Mouse (Mus musculus) R1 (cell line): ENCODE measurements around the gene Wdr18.

Experiments used
- DNase-seq: peaks from one replicate; pipeline ENCODE4 v3.0.0-alpha.2; 2018; ENCODE audit warnings: low read depth, low spot score

The Wdr18 gene

DNA sequence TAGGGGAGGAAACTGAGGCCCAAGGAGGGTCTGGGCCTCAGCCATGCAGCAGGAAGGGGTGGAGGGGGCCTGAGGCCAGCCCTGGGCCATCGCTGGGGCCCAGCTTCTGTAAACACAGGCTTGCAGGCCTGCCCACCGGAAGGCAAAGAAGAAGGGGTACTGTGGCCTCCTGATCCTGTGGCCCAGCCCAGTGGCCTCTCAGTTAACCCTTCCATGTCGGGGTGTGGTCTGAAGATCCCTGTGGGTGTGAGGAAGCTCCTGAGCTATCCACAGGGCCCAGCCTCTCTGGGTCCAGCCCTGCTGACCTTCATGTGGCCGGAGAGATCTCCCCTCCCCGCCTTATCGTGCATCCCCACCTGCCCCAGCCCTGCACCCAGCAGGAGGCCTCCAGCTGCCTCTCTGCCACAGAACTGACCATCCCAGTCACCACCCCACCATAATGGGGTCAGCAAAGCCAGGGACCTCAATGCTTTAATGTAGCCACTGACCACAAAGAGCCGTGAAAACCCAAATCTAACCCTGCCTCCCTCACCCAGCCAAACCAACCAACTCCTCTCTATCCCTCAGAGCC is 13.1 kb upstream of the Wdr18 start:
- DNase-seq: no peak

DNA sequence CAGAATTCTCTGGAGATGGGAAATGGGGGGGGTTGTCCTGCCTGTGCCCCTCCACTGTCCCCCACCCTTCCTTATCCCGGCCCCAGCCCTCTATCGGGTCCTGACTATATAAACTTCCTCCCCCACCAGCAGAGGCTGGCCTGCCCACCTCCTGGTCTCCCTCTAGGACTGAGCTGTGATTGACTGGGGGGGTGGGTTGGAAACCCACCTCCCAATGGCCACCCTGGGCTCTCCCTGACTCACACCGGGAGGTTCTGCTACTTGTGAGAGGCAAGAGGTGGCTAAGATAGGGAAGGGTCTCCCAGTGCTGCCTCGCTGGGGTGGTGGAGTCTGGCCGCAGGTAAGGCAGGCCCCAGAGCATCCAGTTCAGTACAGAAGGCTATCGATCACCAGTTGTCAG is 12.4 kb upstream of the Wdr18 start:
- DNase-seq: no peak

DNA sequence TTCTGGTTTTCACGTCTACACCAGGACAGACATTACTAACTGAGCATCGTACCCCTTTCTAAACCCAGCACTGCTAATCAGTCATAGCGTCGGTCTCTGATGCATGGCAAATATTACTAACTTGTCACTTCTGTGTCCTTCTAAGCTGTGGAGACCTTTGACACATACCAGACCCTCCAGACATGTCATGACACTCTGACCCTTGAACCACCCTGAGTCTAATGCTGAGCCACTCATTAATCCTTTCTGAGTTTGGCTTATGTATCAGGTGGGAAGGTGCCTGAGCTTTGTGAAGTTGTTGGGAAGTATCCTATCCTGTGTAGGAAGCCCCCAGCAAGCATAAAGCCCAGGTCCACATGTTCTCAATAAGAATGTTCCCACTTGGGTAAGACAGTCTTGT is 10.1 kb upstream of the Wdr18 start:
- no peak for DNase-seq

DNA sequence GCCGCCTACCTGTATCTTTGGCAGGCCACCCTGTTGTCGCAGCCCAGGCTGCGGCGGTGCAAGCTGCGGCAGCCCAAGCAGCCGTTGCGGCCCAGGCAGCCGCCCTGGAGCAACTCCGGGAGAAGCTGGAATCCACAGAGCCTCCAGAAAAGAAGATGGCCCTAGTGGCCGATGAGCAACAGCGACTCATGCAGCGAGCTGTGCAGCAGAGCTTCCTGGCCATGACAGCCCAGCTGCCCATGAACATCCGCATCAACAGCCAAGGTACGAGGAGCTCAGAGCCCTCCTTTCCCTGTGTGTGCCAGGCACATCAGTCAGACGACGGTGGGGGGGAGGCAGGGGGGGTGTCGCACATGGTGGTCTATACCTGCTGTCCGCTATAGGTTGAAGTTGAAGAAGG is 9.3 kb upstream of the Wdr18 start:
- DNase-seq: no peak

DNA sequence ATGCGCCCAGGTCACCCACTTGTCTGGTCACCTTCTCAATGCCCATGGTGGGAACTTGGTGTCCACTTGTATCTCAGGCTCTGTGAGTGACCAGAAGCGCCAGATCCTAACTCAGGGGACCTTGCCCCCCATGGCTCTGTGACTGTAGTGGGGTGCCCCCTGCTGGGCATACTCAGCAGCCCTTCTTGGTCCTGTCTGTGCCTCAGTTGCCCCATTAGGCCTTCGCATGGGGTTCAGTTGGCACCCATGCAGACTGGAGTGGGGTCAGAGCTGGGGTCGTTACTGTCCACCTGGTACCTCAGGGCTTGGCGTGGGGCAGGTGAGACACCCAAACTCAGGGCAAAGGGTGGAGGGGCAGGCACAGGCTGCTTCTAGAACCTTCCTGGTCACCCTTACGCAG is 6.0 kb upstream of the Wdr18 start:
- no peak for DNase-seq

DNA sequence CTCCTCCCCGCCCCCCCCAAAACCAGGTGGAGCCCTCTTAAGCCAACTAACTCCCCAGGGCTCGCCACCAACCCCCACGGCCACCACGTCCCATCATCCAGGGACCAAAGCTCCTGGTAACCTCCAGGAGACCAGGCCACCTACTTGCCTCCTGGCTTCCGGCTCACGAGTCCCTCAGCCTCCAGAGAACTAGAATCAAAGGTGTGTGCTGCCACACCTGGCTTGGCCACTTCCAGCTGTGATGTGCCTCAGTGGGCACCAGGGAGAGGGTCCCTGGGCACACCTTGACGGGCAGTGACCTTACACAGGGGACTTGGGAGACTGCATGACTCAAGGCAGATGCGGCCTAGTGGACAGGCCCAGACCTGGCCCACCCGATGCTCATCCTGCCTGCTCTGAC is 4.3 kb upstream of the Wdr18 start:
- no peak for DNase-seq

DNA sequence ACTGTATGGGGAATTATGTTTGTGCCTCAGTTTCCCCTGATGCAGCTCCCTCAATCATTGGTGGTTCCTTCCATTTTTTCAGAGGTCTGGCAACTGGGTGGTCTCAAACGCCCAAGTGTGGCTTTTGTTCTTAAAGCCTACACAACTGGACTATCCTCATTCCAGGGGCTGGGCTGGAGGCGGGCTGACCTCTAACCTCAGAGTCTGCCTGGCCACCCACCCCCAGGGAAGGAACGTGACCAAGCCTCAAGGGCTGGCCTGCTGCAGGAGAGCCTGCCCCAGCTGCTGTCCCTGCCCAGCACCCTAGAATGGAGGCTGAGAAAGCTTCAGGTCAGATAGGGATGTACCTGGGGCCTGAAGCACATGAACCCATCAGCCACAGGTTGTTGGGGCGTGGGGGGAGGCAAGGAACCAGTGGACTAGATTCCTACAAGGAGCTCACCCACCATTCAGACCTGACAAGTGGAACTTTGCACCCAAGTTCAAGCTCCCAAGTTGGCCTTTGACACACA is 3.3 kb upstream of the Wdr18 start:
- DNase-seq: no peak

DNA sequence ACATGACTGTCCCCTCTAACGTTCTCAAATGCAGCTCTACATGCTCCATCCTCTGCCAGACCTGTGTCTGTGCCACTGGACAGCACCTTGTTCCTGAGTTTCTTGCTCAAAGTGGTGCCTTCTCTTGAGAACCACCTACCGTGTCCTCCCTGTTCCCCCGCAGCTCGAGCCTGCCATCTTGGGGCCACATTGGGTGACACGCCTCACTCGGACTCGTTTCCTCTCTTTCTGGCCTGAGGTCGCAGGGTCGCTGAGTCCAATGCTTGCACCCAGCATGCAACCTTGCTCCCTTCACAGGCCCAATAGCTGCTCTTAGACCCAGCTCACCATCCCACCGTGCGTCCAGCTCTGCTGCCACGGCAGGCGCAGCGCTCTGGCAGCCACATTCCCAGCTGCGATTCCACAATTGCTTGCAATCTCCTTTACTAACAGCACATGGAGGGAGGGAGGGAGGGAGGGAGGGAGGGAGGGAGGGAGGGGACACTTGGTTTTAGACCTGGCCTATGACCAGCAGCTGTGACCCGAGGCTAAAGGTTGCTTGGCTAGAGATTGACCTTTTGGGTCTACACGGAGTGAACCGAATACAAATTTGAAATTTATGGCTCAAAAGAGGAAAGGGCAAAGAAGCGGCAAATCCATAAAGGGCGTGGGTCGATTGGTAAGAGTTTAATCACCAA is 1.7 kb upstream of the Wdr18 start:
- peak; percentile 82 for DNase-seq

DNA sequence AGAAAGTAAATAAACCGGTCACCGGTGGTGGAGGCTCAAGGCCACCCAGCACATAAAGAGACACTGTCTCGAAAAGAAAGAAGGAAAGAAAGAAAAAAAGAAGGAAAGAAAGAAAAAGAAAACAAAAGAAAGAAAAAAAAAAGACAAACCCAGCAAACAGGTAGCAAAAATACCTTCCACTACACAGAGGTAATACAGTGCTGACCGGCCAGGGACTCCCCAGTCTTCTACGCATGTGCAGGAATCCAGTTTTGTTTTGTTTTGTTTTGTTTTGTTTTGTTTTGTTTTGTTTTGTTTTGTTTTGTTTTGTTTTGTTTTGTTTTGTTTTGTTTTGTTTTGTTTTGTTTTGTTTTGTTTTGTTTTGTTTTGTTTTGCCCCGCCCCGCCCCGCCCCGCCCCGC is 540 bp upstream of the Wdr18 start:
- DNase-seq: peak; percentile 60

DNA sequence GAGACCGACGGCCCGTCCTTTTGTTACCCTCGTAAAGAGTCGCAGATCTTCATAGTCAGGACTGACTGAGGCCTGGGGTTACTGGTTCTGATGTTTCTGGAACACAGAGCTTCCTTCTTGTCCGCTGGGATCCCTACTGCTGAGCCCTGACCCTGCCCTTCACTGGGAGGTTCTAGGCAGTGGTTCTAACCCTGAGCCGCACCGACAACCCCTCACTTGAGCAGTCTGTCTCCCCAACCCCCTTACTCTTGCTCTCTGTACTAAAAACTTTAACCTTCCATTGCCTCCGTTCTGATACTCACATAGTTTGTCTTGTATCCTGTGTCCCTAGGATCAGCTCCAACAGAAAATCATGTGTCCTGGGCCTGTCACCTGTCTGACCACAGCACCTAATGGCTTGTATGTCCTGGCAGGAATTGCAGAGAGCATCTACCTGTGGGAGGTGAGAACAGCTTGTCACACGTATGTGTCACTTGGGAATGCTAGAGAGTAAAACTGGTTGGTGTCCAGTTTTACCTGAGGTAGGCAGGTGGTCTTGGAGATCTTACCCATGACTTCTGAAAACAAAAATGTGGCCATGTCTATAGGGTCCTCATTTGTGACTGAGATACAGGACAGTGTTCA is 831 bp downstream of the Wdr18 start:
- no peak for DNase-seq

DNA sequence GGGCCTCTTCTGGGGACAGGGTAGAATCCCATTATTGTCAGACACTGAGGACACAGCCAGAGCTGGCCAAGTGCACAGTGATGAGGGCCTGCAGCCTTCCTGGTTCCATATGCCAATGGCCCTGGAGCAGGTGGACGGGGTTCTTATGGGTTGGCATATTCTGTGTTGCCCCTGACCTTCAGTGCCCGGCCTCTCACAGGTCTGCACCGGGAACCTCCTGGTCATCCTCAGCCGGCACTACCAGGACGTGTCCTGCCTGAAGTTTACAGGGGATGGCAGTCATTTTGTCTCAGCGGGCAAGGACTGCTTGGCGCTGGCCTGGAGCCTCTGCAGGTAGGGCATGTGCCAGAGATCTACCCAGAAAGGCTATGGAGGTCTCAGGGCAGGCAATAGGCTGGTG is 4.8 kb downstream of the Wdr18 start:
- DNase-seq: no peak

DNA sequence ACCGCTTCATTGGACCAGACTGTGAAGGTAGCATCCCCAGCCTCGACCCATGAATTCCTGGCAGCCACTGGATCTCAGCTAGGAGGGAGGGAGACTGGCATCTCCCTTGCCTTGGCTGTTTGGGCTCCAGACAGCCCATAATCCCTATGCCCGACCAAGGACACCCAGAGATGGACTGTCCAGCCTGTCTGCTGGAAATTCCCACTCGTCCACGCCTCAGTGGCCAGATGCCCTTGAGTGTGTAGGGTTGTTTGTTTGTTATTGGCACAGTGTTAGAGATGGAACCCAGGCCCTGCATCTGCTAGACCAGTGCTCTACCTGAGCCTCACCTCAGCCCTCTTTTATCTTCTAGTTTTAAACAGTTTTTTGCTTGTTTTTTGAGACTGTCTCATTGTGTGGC is 5.4 kb downstream of the Wdr18 start:
- DNase-seq: no peak

DNA sequence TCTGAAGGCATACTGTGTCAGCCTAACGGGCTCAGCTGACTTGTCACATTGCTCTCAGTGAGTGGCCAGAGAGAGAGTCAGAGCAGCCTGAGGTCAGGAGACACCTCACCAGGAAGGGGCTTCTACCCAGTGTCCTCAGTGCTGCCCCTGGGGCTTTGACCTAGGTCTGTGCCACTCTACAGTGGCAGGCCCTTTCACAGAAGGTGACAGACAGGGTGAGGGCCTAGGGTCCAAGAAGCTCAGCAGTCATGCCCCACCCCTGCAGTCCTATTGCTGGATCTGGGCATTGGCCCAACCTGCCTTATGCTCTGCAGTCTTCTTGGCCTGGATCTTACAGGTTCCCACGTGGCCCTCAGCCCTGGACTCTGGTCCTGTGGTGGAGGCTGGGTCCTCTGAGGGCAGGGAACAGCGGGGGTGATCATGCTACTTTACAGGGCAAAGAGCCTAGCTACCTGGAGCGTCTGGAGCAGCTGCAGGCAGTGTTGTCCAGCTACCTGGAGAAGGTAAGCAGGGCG is 7.0 kb downstream of the Wdr18 start:
- DNase-seq: no peak

DNA sequence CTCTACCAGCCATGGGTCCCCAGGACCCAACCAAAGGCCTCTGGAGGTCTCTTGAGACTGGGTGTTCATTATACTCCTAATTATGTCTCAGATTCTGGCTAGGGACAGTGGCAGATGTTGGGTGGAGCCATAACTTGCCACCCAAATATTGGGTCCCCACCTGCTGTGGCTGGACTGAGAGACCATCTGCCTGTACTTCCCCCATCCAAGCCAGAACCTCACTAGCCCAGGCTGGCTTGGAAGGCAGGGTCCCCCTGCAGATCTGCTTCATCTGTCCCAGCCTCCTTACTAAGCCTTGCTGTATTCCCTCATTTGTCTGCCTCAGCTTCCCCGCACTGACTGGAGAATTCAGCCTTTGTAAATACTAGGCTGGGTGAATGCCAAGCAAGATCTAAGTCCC is 8.2 kb downstream of the Wdr18 start:
- no peak for DNase-seq

DNA sequence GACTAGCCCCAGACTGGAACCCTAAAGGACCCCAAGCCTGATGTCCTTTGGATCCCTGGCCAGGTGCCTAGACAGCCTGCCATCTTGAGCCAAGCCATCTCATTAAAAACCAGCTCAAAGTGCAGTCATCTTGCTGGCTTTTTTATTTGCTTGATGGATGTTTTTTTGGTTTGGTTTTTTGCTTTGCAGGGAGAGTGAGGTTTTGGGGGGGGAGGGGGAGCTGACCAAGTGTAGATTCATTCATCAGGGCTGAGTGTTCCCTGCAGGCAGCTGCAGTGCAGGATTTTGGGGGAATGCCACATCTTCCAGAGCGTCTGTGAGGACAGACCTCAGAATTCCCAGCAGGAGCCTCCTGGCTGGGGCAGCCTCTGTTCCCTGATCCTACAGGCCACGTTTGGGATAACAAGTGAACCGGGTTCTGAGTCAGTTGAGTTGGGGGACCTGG is 9.2 kb downstream of the Wdr18 start:
- DNase-seq: peak; percentile 60

DNA sequence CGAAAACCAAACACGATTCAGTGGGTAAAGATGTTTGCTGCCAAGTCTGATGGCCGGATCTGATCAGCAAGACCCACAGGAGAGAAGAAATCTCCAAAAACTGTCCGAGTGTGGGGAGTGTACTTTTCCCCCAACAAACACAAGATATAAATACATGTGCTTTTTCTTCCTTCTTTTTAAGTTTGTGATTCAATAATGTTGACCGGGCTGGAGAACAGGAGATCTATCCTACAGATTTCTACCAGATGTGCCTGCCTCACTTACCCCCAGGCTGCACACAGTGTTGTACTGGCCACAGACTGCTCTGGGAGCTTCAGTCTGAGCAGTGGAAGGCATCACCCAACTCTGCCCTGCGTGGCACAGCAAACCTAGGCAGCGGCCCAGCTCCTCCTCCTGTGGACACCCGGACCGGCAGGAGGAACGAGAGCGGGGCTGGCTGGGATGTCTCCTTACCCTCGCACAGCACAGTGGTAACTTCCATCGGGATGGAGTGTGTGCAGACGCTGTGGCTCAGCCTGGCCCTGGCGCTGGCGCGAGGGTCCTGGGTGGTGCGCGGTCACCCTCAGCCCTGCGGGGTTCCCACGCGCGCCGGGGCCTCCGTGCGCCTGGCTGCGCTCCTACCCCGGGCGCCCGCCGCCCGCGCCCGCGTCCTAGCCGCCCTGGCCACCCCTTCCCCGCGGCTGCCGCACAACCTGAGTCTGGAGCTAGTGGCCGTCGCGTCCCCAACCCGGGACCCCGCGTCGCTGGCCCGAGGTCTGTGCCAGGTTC is 10.6 kb downstream of the Wdr18 start, which contains the start of gene Grin3b:
Grin3b (plus strand) TSS at position 301 of the 768 bp plus-strand sequence.
- no peak for DNase-seq

DNA sequence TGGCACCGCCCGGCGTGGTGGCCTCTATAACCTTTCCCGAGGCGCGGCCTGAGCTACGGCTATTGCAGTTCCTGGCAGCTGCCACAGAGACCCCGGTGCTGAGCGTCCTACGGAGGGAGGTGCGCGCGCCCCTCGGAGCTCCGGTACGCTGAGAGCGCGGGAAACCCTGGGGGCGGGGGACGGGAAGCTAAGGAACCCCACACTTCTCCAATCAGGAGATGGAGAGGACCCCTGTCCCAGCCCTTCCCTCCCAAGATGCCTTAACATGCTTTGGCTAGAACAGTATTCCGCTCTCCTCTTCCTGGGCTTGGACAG is 11.2 kb downstream of the Wdr18 start:
- DNase-seq: peak; percentile 57

DNA sequence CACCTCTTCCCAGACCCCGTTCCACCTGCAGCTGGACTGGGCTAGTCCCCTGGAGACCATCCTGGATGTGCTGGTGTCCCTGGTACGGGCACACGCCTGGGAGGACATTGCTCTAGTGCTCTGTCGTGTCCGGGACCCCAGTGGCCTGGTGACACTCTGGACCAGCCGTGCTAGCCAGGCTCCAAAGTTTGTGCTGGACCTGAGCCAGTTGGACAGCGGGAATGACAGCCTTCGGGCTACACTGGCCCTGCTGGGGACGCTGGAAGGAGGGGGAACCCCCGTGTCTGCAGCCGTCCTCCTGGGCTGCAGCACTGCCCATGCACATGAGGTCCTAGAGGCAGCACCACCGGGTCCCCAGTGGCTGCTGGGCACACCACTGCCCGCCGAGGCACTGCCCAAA is 12.9 kb downstream of the Wdr18 start:
- DNase-seq: no peak

DNA sequence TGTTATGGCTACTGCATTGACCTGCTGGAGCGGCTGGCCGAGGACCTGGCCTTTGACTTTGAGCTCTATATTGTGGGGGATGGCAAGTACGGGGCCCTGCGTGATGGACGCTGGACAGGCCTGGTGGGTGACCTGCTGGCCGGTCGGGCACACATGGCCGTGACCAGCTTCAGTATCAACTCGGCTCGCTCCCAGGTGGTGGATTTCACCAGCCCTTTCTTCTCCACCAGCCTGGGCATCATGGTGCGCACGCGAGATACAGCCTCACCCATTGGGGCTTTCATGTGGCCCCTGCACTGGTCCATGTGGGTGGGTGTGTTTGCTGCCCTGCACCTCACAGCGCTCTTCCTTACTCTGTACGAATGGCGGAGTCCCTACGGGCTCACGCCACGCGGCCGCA is 14.1 kb downstream of the Wdr18 start:
- no peak for DNase-seq

DNA sequence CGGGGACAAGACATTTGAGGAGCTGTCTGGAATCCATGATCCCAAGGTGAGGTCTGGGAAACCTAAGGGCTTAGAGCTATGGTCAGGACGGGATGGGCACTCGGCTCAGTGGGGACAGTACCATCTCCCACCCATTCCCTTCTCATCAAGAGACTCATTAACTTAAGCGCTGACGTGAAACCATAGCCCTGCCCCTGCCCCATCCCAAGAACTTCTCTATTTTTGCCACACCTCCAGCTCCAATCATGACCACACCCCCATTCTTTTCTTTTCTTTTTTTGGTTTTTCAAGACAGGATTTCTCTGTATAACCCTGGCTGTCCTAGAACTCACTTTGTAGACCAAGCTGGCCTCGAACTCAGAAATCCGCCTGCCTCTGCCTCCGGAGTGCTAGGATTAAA is 14.7 kb downstream of the Wdr18 start:
- no peak for DNase-seq

DNA sequence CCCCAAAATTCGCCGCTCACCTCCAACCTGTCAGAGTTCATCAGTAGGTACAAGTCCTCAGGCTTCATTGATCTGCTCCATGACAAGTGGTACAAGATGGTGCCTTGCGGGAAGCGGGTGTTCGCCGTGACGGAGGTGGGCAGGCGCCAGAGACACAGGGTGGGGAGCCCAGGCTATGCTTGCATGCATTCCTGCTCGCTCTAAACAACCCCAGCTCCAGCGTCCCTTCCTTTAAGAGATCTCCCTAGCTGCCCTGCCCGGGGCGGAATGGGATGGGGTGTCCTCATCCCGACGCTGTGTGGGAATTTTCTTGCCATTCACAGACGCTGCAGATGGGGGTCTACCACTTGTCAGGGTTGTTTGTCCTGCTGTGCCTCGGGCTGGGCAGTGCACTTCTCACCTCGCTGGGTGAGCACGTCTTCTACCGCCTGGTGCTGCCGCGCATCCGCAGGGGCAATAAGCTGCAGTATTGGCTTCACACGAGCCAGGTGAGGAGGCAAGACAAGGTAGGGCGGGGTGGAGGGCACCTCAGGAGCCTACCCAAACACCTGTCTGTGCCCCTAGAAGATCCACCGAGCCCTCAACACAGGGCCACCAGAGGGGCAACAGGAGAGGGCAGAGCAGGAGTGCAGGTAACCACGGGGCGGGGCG is 16.2 kb downstream of the Wdr18 start:
- no peak for DNase-seq

DNA sequence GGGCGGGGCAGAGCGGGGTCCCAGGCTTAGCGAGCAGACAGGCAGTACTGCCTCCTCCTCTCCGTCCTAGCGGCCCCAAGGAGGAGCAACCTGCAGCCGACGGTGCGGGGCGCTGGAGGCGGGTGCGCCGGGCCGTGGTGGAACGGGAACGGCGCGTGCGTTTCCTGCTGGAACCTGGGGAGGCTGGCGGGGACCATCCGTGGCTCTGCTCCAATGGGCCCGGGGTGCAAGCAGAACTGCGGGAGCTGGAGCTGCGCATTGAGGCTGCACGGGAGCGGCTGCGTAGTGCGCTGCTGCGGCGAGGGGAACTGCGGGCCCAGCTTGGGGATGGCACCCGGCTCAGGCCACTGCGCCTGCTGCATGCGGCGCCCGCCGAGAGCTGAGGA is 16.8 kb downstream of the Wdr18 start:
- peak; percentile 63 for DNase-seq
